Mouse (Mus musculus) kidney, postnatal 0 days (tissue): ENCODE data around the gene Stx8. TPM values are rescaled to one million over a fixed set of nuclear protein-coding genes. Genes with fewer than 3 reads are reported as not detected.

Experiments used
- ATAC-seq: fragments of 200-750 bp; cut with Nextera tagmentation; replicated peaks from 2 replicates; pipeline ENCODE4 v1.8.0; 2017; ENCODE audit warnings: low read depth, moderate number of reproducible peaks, moderate TSS enrichment, moderate library complexity; ENCODE audit not compliant: low FRiP score
- DNase-seq: peaks from one replicate; pipeline ENCODE4 v3.0.0-alpha.2; 2016; ENCODE audit warnings: low spot score
- H3K27ac ChIP-seq: fragments of 300-500 bp; sonication (generic); 2 replicates; pipeline ENCODE4 v1.5.1; 2014; ENCODE audit warnings: mild to moderate bottlenecking
- H3K27me3 ChIP-seq: fragments of 300-500 bp; sonication (generic); 2 replicates; pipeline ENCODE4 v1.6.1; 2014; ENCODE audit warnings: low read length, mixed read lengths; ENCODE audit not compliant: insufficient read depth
- H3K36me3 ChIP-seq: fragments of 300-500 bp; sonication (generic); 2 replicates; pipeline ENCODE4 v1.6.1; 2014; ENCODE audit warnings: low read length, mixed read lengths; ENCODE audit not compliant: insufficient read depth
- H3K4me1 ChIP-seq: fragments of 300-500 bp; sonication (generic); replicated peaks from 2 replicates; pipeline ENCODE4 v1.6.1; 2014; ENCODE audit warnings: antibody characterized with exemption, low read length, mixed read lengths; ENCODE audit not compliant: insufficient read depth
- H3K4me2 ChIP-seq: fragments of 300-500 bp; sonication (generic); 2 replicates; pipeline ENCODE4 v1.6.1; 2014; ENCODE audit warnings: mild to moderate bottlenecking, low read length, moderate library complexity, mixed read lengths
- H3K4me3 ChIP-seq: fragments of 300-500 bp; sonication (generic); replicated peaks from 2 replicates; pipeline ENCODE4 v1.5.1; 2014; ENCODE audit warnings: low read depth, low read length
- H3K9ac ChIP-seq: fragments of 300-500 bp; sonication (generic); 2 replicates; pipeline ENCODE4 v1.6.1; 2014; ENCODE audit warnings: low read depth, low read length
- H3K9me3 ChIP-seq: fragments of 300-500 bp; sonication (generic); replicated peaks from 2 replicates; pipeline ENCODE4 v1.6.1; 2016; ENCODE audit warnings: low read length, inconsistent platforms, mixed read lengths
- CTCF ChIP-seq: IDR thresholded peaks from 2 replicates; pipeline ENCODE4 v1.5.1; 2016; ENCODE audit warnings: antibody characterized with exemption, low read depth, mild to moderate bottlenecking, moderate library complexity
- WGBS: fragments of 180-500 bp; shearing (Covaris S2); extraction: QIAGEN DNeasy Blood & Tissue Kit; methylation state at CpG from one replicate; pipeline ENCODE4 v1.1.7; 2014; 5-methylcytosine and 5-hydroxymethylcytosine counted together
- polyA plus RNA-seq: library from polyadenylated mRNA; unstranded; fragments of >200 nt; fragmentation: Nextera tagmentation; extraction: Ambion mirVana; gene quantifications from 2 replicates; pipeline ENCODE4 v1.2.1, GENCODE M21; 2015

Stx8 gene
- polyA plus RNA-seq, 1 experiment from 2014 or later, result 84.5 TPM

DNA sequence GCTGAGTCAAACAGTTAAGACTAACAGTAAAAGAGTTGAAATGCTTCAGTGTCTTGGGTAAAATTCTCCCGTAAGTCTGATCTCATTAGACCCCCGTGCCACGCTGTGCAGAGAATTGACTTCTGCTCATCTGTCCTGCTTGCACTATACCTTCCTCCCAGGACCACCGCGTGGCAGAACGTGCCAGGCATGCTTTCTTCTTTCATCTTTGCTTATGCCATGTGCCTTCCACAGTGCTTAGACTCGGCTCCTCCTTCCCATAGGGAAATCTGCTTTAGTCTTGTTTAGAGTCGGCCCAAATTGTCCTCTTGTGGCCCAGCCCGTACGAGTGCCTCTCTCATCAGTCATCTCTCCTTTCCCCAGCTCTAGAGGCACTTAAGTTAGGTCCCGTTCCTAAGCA lies 1.8 kb downstream of the Stx8 start:
- no peak overlapping the region for H3K4me3 ChIP-seq
- 0 out of 2 replicates have a peak, but pooled peaks cover 11% of the 10 kb centered on the region for H3K36me3 ChIP-seq
- no peak for TF ChIP-seq CTCF
- H3K27ac ChIP-seq, result no peak overlapping the region
- no peak for DNase-seq
- H3K9ac ChIP-seq, result no peak overlapping the region
- 66% methylated on average over 11 of the region's 11 CpGs for WGBS
- H3K9me3 ChIP-seq, result no peaks in the 10 kb centered on the region
- no peaks in the 10 kb centered on the region for H3K27me3 ChIP-seq
- H3K4me2 ChIP-seq, result no peak overlapping the region
- 0 out of 2 replicates have a peak, but pooled peaks cover 12% of the 10 kb centered on the region for H3K4me1 ChIP-seq
- ATAC-seq, result no peak

DNA sequence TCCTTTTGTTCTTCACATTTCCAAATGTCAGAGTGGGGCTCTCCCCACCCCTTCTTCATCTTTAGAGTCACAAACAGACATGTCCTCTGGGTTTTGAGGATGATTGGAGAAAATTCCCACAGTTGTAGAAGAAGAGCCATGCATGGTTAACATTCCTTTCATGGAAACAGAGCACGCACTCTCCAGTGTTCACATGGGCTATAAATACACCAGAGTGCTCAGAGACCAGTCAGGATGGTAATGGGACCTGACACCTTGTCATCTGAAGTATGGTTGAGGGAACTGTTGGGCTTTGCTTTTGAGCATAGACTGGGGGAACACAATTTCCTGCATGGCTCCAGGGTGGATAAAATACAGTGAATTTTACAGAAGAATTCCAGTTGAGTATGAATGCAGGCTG lies 6.6 kb downstream of the Stx8 start:
- H3K27ac ChIP-seq, result no peak overlapping the region
- 82% methylated on average over 1 of the region's 1 CpGs for WGBS
- ATAC-seq, result no peak

DNA sequence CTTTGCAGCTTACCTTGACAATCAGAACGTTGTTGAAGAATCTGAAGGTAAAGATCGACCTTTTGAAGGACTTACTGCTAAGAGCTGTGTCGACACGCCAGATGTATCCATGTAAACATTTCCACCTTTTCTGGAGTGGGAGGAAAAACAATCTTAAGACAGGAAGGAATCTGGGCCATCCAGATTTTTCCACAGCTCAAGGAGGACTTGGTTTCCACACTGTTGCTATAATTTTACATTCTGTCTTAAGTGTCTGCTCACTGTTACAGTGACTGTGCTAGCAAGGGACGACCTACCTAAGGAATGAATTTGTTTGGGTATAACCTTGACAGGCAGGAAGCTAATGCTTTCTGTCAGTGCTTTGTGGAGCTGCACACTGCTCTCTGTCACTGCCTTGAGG lies 7.2 kb downstream of the Stx8 start:
- no peak overlapping the region for H3K4me3 ChIP-seq
- H3K36me3 ChIP-seq, result 0 out of 2 replicates have a peak, but pooled peaks cover 14% of the 10 kb centered on the region
- DNase-seq (no peak), ATAC-seq (no peak)
- H3K27ac ChIP-seq, result no peak overlapping the region
- H3K27me3 ChIP-seq, result no peaks in the 10 kb centered on the region
- no peak overlapping the region for H3K4me2 ChIP-seq
- WGBS, result 82% methylated on average over 5 of the region's 5 CpGs
- TF ChIP-seq CTCF, result no peak
- no peak overlapping the region for H3K9ac ChIP-seq
- no peaks in the 10 kb centered on the region for H3K9me3 ChIP-seq
- H3K4me1 ChIP-seq, result no peaks in the 10 kb centered on the region

More for the DNA sequence above, 6.6 kb downstream of the Stx8 start:
- Histone ChIP-seq H3K27me3 (no peaks in the 10 kb centered on the region), H3K4me3 (no peak overlapping the region), H3K9me3 (no peaks in the 10 kb centered on the region), H3K4me1 (no peaks in the 10 kb centered on the region), H3K4me2 (no peak overlapping the region), H3K9ac (no peak overlapping the region), H3K36me3 (0 out of 2 replicates have a peak, but pooled peaks cover 14% of the 10 kb centered on the region)
- no peak for DNase-seq
- no peak for TF ChIP-seq CTCF

DNA sequence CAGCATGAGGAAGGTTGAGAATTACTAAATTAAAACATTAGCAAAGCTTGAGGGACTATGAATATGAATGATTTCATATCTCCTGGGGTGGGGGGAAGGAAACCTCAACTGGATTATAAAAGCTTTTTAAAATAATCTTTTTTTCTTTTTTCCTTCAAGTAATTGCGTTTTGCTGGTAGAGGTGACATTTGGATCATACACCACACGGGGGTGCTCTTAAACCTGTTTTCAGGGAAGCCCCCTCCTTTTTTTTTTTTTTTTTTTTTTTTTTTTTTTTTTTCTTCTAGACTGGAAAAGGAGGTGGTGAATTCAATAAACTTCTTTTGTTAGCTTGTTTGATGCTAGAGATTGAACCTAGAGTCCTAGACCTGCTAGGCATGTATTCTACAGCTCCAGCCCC lies 9.3 kb downstream of the Stx8 start:
- no peak overlapping the region for H3K4me2 ChIP-seq
- DNase-seq, result peak; percentile 74
- H3K9ac ChIP-seq, result no peak overlapping the region
- TF ChIP-seq CTCF, result peak; percentile 61
- H3K27ac ChIP-seq, result no peak overlapping the region
- no peak overlapping the region for H3K4me3 ChIP-seq
- H3K9me3 ChIP-seq, result no peaks in the 10 kb centered on the region
- 0 out of 2 replicates have a peak, but pooled peaks cover 14% of the 10 kb centered on the region for H3K36me3 ChIP-seq
- 6% methylated on average over 2 of the region's 2 CpGs for WGBS
- ATAC-seq, result no peak
- no peaks in the 10 kb centered on the region for H3K4me1 ChIP-seq
- no peaks in the 10 kb centered on the region for H3K27me3 ChIP-seq

DNA sequence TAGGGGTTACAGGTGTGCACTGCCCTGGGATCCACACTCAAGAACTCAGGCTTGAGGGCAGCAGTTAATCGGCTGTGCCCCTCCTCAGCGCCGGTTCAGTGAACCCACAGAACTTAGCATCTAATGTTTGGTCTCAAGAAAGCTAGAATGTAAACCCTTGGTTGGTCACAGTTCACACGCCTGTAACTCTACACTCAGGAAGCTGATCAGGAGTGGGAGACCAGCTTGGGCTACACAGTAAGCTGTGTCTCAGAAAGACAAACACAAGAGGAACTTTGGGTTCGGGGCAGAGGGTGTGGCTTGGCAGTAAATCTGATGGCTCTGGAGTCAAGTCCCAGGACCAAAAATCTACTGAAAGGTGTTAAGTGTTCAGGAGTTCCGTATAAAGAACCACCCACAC lies 17.6 kb downstream of the Stx8 start:
- 43% methylated on average over 6 of the region's 6 CpGs for WGBS
- no peak for TF ChIP-seq CTCF
- no peak overlapping the region for H3K27ac ChIP-seq
- no peaks in the 10 kb centered on the region for H3K27me3 ChIP-seq
- no peak overlapping the region for H3K9ac ChIP-seq
- H3K9me3 ChIP-seq, result no peaks in the 10 kb centered on the region
- no peak overlapping the region for H3K4me3 ChIP-seq
- H3K36me3 ChIP-seq, result peaks cover 4% of the 10 kb centered on the region
- no peak for ATAC-seq
- H3K4me2 ChIP-seq, result no peak overlapping the region
- DNase-seq, result peak; percentile 41
- no peaks in the 10 kb centered on the region for H3K4me1 ChIP-seq

DNA sequence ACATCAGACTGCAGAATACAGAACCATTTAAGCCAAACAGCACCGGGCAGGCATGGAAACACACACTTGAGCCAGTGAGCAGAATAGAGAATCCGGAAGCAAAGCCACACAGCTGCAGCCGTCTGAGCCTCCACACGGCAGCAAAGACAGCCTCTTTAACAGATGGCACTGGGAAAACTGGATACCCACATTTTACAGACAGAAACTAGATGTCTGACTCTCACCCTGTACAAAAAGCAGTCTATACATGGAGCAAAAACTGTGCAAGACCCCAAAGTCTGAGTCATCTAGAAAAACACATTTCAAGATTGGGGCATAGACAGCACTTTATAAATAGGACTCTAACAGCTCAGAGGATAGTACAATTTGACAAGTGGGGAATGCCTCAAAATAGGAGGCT lies 25.2 kb downstream of the Stx8 start:
- 70% methylated on average over 4 of the region's 4 CpGs for WGBS
- no peaks in the 10 kb centered on the region for H3K4me1 ChIP-seq
- no peak for DNase-seq
- no peaks in the 10 kb centered on the region for H3K27me3 ChIP-seq
- H3K27ac ChIP-seq, result no peak overlapping the region
- H3K9ac ChIP-seq, result no peak overlapping the region
- H3K4me2 ChIP-seq, result no peak overlapping the region
- no peak for TF ChIP-seq CTCF
- H3K4me3 ChIP-seq, result no peak overlapping the region
- no peaks in the 10 kb centered on the region for H3K9me3 ChIP-seq
- H3K36me3 ChIP-seq, result peaks cover 4% of the 10 kb centered on the region; the same call in 1 of the 2 replicates
- no peak for ATAC-seq

DNA sequence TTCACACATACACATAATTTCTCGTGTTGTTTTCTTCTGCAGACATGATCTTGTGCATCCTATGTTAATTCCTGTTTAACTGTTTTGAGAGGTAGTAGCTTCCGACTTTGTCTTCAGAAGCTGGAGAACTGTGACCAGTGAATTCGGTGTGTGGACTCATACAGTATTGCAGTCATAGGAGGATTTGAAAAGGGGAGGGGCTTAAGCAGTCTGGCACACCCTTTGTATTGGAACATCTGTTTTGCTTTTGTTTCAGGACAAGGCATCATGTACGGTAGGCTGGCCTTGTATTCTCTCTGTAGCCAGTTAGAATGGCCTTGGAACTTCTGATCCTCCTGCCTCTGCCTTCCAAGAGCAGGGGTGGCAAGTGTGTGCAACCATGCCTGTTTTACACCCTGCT lies 30.0 kb downstream of the Stx8 start:
- Histone ChIP-seq H3K9ac (no peak overlapping the region), H3K4me2 (no peak overlapping the region), H3K36me3 (no peaks in the 10 kb centered on the region), H3K4me3 (no peak overlapping the region), H3K27me3 (no peaks in the 10 kb centered on the region), H3K27ac (no peak overlapping the region), H3K9me3 (no peaks in the 10 kb centered on the region), H3K4me1 (no peaks in the 10 kb centered on the region)
- ATAC-seq (no peak), DNase-seq (no peak)
- WGBS, result 80% methylated on average over 4 of the region's 4 CpGs
- TF ChIP-seq CTCF, result no peak
